Mouse (Mus musculus) bone marrow, adult 2 months (tissue): Measurements from ENCODE around the gene Fhl2. TPM values are rescaled to one million over a fixed set of nuclear protein-coding genes. Genes with fewer than 3 reads are reported as not detected.

Source experiments
- H3K27ac ChIP-seq: fragments of 200-500 bp; 2 replicates; pipeline ENCODE4 v1.5.1; 2012; ENCODE audit warnings: low read depth, mild to moderate bottlenecking, control low read depth, inconsistent platforms, low read length; ENCODE audit not compliant: control insufficient read depth, poor library complexity, insufficient read depth
- H3K4me1 ChIP-seq: fragments of 200-500 bp; 2 replicates; pipeline ENCODE4 v1.6.1; 2011; ENCODE audit warnings: low read length; ENCODE audit not compliant: control insufficient read depth, insufficient read depth
- H3K4me3 ChIP-seq: fragments of 200-500 bp; replicated peaks from 2 replicates; pipeline ENCODE3; 2011; ENCODE audit warnings: mild to moderate bottlenecking, low read depth, low read length, control low read depth; ENCODE audit not compliant: control insufficient read depth
- CTCF ChIP-seq: fragments of 200-500 bp; IDR thresholded peaks from 2 replicates; pipeline ENCODE4 v1.5.1; 2011; ENCODE audit warnings: low read length, control low read depth; ENCODE audit not compliant: control insufficient read depth, insufficient read depth
- POLR2A ChIP-seq: fragments of 200-500 bp; IDR thresholded peaks from 2 replicates; pipeline ENCODE4 v1.6.1; 2011; ENCODE audit warnings: low read depth, mild to moderate bottlenecking, control low read depth, low read length, borderline replicate concordance; ENCODE audit not compliant: control insufficient read depth
- WGBS: fragments of 180-500 bp; shearing (Covaris S2); methylation state at CpG from one replicate; pipeline ENCODE4 v1.1.7; 2018; 5-methylcytosine and 5-hydroxymethylcytosine counted together
- polyA plus RNA-seq: library from polyadenylated mRNA; stranded (reverse); fragments of >200 nt; gene quantifications from 2 replicates; pipeline ENCODE4 v1.2.4, GENCODE M21; 2011; ENCODE audit warnings: low replicate concordance; ENCODE audit not compliant: missing spikeins, insufficient read depth, insufficient read length

The Fhl2 gene
- polyA plus RNA-seq, 1 experiment = 9.0 TPM

DNA sequence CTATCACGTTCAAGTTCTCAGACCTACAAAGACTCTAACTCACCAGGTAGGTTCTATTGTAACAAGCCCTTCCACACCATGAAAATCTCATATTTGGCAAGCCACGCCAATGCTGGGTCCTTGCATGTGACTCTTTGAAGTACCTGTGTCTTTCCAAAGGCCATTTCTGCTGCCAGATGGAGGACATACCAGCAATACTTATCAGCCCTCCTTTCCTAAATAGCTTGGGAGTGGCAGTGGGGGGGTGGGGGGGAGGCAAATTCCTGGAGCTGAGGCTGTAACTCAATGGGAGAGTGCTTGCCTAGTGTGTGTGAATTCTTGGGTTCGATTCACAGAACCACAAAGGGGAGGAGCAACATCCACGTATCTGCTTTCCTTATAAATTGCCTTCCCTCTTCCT is 72.1 kb downstream of the Fhl2 start:
- TF ChIP-seq POLR2A (no peak), CTCF (no peak)
- H3K4me1 ChIP-seq = no peaks in the 10 kb centered on the region
- no peak overlapping the region for H3K4me3 ChIP-seq
- 68% methylated on average over 4 of the region's 4 CpGs for WGBS
- no peak overlapping the region for H3K27ac ChIP-seq

DNA sequence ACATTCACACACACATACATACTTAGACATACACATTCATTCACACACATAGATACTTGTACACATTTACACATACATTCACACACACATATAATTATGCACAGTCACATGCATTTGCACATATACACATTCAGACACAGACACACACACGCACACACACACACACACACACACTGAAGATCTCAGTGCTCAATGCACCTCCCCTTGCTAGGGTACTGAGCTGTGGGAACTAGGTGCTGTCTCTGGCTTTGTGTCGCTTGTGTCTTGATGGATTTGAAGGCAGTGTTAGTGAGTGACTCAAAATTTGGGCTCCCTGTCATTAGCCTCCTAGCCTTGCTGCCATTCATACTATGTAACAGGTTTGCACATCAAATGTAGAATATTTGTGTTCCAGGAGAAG is 74.2 kb downstream of the Fhl2 start:
- Histone ChIP-seq H3K27ac (no peak overlapping the region), H3K4me1 (no peaks in the 10 kb centered on the region), H3K4me3 (no peak overlapping the region)
- 86% methylated on average over 2 of the region's 2 CpGs for WGBS
- TF ChIP-seq POLR2A = no peak
- no peak for TF ChIP-seq CTCF

DNA sequence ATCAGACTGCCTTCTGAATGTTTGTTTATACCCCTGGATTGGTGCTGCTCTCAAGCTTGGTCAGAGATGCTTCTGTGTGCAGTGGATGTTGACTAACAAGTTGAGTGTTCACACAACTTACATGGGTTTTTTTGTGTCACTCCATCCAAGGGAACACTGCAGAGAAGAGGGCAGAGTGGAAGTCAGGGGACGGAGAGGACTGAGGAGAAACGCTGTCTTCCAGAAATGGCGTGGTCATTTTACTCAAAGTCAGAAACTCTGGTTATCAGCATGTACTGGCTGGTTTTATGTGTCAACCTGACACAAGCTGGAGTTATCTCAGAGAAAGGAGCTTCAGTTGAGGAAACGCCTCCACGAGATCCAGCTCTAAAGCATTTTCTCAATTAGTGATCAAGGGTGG is 75.8 kb downstream of the Fhl2 start:
- Histone ChIP-seq H3K27ac (no peak overlapping the region), H3K4me3 (no peak overlapping the region), H3K4me1 (no peaks in the 10 kb centered on the region)
- TF ChIP-seq CTCF (no peak), POLR2A (no peak)
- 89% methylated on average over 5 of the region's 5 CpGs for WGBS

DNA sequence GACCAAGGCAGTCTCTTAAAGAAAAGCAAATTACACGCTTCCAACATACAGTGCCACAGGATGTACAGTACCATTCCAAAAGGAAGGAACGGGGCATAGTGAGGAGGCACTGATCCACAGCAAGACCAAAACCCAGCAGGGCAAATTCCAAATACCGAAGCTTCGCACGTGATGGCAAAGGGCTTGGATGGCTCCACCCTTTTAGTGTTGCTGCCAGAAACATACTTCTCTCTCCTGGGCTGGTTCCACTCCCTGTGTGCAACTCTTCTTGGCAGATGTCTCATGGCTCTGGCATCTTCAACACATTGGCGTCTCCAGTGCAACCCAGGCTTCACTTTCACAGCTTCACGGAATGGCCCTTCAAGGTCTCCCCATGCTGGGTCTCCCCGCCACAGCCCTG is 79.3 kb downstream of the Fhl2 start:
- 90% methylated on average over 8 of the region's 8 CpGs for WGBS
- H3K4me1 ChIP-seq = no peaks in the 10 kb centered on the region
- no peak overlapping the region for H3K27ac ChIP-seq
- no peak overlapping the region for H3K4me3 ChIP-seq
- no peak for TF ChIP-seq CTCF
- TF ChIP-seq POLR2A = no peak

DNA sequence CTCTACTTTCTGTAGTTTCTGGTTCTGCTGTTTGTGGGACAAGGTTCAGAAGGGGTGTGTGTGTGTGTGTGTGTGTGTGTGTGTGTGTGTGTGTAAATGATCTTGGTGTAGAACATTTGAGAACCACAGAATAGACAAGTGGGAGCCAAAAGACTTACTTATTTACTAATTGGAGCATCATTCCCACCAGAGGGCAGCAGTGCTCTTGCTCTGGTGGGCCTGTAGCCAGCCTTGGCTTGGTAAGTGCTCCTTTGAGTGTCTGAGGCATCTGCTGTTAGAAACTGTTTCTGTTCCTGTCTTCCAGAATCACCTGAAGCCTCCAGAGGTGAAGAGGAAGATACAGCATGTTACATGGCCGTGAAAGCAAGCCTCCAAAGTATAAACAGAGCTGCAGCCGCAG is 83.9 kb downstream of the Fhl2 start:
- Histone ChIP-seq H3K4me3 (no peak overlapping the region), H3K4me1 (no peaks in the 10 kb centered on the region), H3K27ac (no peak overlapping the region)
- WGBS = 81% methylated on average over 2 of the region's 2 CpGs
- TF ChIP-seq CTCF (peak; percentile 59; the same call in 1 of the 2 replicates), POLR2A (no peak)

DNA sequence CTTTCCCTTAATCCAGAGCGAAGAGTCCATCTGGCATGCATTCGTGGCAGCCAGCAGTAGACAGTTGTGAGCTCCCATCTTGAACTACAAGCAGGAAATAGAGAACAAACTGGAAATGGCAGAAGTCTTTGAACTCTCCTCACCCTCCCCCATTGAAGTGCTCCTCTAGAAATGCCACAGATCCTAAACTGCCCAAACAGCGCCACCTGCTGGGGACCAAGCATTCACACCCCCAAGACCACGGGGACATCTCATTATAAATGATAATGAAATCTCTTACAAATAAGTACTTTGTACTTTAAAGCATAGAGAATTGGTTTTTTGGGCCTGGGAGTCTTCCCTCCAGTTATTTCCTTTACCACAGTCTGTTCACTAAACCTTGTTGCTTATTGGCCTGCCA is 86.2 kb downstream of the Fhl2 start:
- TF ChIP-seq CTCF (peak; percentile 89), POLR2A (no peak)
- WGBS = 46% methylated on average over 4 of the region's 4 CpGs
- Histone ChIP-seq H3K4me1 (no peaks in the 10 kb centered on the region), H3K4me3 (no peak overlapping the region), H3K27ac (no peak overlapping the region)

DNA sequence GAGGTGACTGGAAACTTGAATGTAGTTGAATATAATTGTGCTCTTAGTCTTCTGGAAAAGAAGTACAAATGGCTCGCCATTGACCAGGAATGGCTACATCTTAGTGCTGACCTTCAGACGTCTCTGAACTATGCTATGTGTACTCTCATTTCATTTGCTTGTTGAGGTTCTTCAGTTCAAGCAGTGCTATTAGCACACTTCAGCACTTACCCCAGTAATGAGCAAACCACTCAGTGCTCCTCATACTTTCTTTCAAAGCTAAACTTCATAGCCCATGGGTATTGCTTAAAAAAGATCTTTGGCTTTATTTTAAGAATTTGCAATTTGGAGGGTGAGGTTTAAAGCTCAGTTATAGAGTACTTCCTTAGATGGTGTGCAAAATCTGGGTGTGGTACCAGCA is 88.1 kb downstream of the Fhl2 start:
- Histone ChIP-seq H3K4me1 (no peaks in the 10 kb centered on the region), H3K4me3 (no peak overlapping the region), H3K27ac (no peak overlapping the region)
- 68% methylated on average over 2 of the region's 2 CpGs for WGBS
- no peak for TF ChIP-seq CTCF
- no peak for TF ChIP-seq POLR2A

DNA sequence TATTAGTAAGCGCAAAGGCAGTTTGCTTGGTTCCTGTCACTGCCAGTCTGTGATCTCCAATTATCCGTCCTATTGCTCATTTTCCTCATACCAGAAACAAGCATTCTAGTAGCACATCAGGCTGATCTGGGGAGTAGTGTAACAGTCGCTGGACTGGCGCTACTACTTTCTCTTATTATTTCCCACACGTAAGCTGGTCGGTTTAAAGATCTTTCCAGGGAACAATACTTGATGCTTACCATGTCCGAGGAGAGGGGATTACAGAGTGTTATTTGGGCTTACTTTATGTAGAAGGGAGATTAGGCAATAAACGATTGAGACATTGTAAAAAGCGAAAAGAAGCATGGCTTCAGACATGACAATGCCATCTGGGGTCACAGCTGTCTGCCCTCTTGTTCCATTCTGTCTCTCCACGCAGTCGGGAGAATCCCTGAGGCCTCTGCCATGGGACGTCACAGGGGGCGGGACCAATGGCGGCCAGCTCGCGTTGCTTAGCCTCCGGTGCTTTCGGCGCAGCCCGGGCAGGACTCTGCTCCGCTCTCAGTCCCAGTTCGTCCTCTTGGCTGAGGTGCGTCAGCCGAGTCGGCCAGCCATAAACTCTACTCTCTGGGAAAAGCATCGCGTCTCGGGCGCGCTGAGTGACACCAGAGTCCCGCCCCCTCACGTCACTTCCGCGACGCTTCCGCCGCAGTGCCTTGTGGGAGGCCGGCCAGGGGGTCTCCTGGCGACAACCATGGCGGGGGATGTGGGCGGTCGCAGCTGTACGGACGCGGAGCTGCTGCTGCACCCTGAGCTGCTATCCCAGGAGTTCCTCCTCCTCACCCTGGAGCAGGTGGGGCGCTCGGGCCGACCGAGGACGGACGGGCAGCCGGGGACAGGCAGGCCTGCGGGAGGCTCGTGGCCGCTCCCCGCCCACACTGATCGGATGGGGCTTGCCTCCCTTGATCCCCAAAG is 98.5 kb downstream of the Fhl2 start, which contains the start of the genes Tgfbrap1 and AI597479:
Gene Tgfbrap1 (minus strand): TSS at position 607 of the 954 bp plus-strand sequence.
Gene AI597479 (plus strand): TSS at position 680 of the 954 bp plus-strand sequence.
- H3K4me1 ChIP-seq = no peaks in the 10 kb centered on the region
- peak within 1 kb of the TSS; percentile 93 for H3K27ac ChIP-seq
- peak; percentile 75; the same call in 1 of the 2 replicates for TF ChIP-seq POLR2A
- no peak for TF ChIP-seq CTCF
- WGBS = under 1% methylated on average over 57 of the region's 57 CpGs
- peak within 1 kb of the TSS; percentile 85 for H3K4me3 ChIP-seq

DNA sequence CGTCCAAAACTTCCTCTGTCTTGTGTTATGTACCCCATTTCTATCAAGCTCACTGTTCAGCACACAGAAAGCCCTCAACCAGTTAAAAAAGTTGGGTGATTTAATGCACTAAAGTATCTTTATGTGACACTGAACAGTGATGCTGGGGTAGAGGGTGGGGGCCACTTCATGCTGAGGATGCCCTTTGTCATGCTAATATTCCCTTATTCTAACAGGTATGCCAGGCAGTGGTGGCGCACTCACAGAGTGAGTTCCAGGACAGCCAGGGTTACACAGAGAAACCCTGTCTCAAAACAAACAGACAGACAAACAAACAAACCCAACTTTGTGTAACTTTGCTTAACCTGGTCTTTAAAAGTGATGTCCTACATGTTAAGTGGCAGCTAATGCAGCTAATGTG is 102.6 kb downstream of the Fhl2 start:
- TF ChIP-seq POLR2A = no peak
- Histone ChIP-seq H3K4me1 (no peaks in the 10 kb centered on the region; the same call in 1 of the 2 replicates), H3K4me3 (no peak overlapping the region), H3K27ac (no peak overlapping the region)
- WGBS = 64% methylated on average over 2 of the region's 2 CpGs
